9 mouse cellular contexts compared by ENCODE assay signal in genomic region chr1:63403601-63404000, GRCm38 (mm10). TPM values are rescaled to one million over a fixed set of nuclear protein-coding genes. Genes with fewer than 3 reads are reported as not detected.
A peak's percentile ranks its signal among the peaks of the same experiment; 100 is the strongest.
DNase-seq lines count a peak whose midpoint lies in the region; ATAC-seq and TF ChIP-seq lines count a peak whose summit lies in the region.
"Had no signal": no experiment of that assay in that cellular context is flagged by ENCODE, and none has a peak within 500 bp of the region (broad histone marks: within the 10 kb centered on the region; RNA-seq: fewer than 3 reads in every experiment).

No protein-coding gene starts in this region.

- no peak for ATAC-seq in heart, postnatal 0 days (ENCODE audit: insufficient read depth, low read depth)
- ATAC-seq in midbrain, embryonic 11.5 days (ENCODE audit: low FRiP score), result no peak
- no peak for ATAC-seq in intestine, embryonic 15.5 days

- H3K27me3 ChIP-seq in heart, postnatal 0 days (ENCODE audit: control insufficient read depth, insufficient read depth, low read length), result no peaks in the 10 kb centered on the region
- no peaks in the 10 kb centered on the region for H3K27me3 ChIP-seq in midbrain, embryonic 11.5 days (ENCODE audit: control insufficient read depth, insufficient read depth, low read length)
- H3K27me3 ChIP-seq in intestine, embryonic 15.5 days (replicated peaks), result no peaks in the 10 kb centered on the region
- H3K27me3 ChIP-seq: neural tube, embryonic 12.5 days had no signal

- WGBS in heart, postnatal 0 days, result 51% methylated on average over 4 of the region's 4 CpGs
- 41% methylated on average over 4 of the region's 4 CpGs for WGBS in midbrain, embryonic 11.5 days
- WGBS in intestine, embryonic 15.5 days, result 47% methylated on average over 4 of the region's 4 CpGs

- H3K27ac ChIP-seq in heart, postnatal 0 days (ENCODE audit: low read depth), result no peak overlapping the region
- H3K27ac ChIP-seq in midbrain, embryonic 11.5 days (ENCODE audit: low read depth, low read length), result no peak overlapping the region
- H3K27ac ChIP-seq in intestine, embryonic 15.5 days, result no peak overlapping the region
- H3K27ac ChIP-seq: neural tube, embryonic 12.5 days had no signal

- TF ChIP-seq EP300 in heart, postnatal 0 days (IDR thresholded peaks at IDR 0.05; ENCODE audit: low read depth), result no peak

- peak; percentile 24; the same call in 1 of the 2 replicates for TF ChIP-seq CTCF in heart, postnatal 0 days (IDR thresholded peaks at IDR 0.05; ENCODE audit: low read depth)

- H3K4me2 ChIP-seq in heart, postnatal 0 days (ENCODE audit: low read depth, low read length), result no peak overlapping the region
- H3K4me2 ChIP-seq in midbrain, embryonic 11.5 days, result no peak overlapping the region
- no peak overlapping the region for H3K4me2 ChIP-seq in intestine, embryonic 15.5 days (replicated peaks)
- H3K4me2 ChIP-seq: neural tube, embryonic 12.5 days had no signal

- no peaks in the 10 kb centered on the region for H3K36me3 ChIP-seq in heart, postnatal 0 days (replicated peaks; ENCODE audit: control insufficient read depth, insufficient read depth, low read length)
- no peaks in the 10 kb centered on the region for H3K36me3 ChIP-seq in midbrain, embryonic 11.5 days (ENCODE audit: control insufficient read depth, insufficient read depth, low read length)
- H3K36me3 ChIP-seq in intestine, embryonic 15.5 days, result no peaks in the 10 kb centered on the region
- H3K36me3 ChIP-seq: neural tube, embryonic 12.5 days had no signal

- no peak for DNase-seq in heart, postnatal 0 days (ENCODE audit: low spot score)
- DNase-seq in heart, adult 8-10 months (ENCODE audit: low spot score), result no peak
- peak; percentile 19 to 20 for DNase-seq in right cerebral cortex, adult 2 months (ENCODE audit: low spot score in 2 of 2)
- DNase-seq in right cerebral cortex, postnatal 25 days, result no peak
- DNase-seq in adrenal gland, postnatal 25 days, result peak; percentile 72
- peak; percentile 22 for DNase-seq in gastrocnemius, postnatal 14 days
- no peak for DNase-seq in midbrain, embryonic 11.5 days (ENCODE audit: low spot score, missing footprints)

- intact Hi-C loops in gastrocnemius, postnatal 14 days (cut with DNase I; ENCODE audit: low total_unique reads), result no loop called here

- H3K9ac ChIP-seq in heart, postnatal 0 days (replicated peaks; ENCODE audit: low read depth, low read length), result no peak overlapping the region
- no peak overlapping the region for H3K9ac ChIP-seq in midbrain, embryonic 11.5 days (ENCODE audit: low read length)
- H3K9ac ChIP-seq in intestine, embryonic 15.5 days, result no peak overlapping the region
- H3K9ac ChIP-seq: neural tube, embryonic 12.5 days had no signal

- no peak overlapping the region for H3K4me3 ChIP-seq in heart, postnatal 0 days (ENCODE audit: low read depth, low read length)
- H3K4me3 ChIP-seq in midbrain, embryonic 11.5 days (ENCODE audit: low read depth, low read length), result no peak overlapping the region
- H3K4me3 ChIP-seq in intestine, embryonic 15.5 days (replicated peaks), result no peak overlapping the region
- H3K4me3 ChIP-seq: neural tube, embryonic 12.5 days had no signal

- no peaks in the 10 kb centered on the region for H3K4me1 ChIP-seq in heart, postnatal 0 days (ENCODE audit: control insufficient read depth, insufficient read depth)
- H3K4me1 ChIP-seq in midbrain, embryonic 11.5 days (ENCODE audit: control insufficient read depth, insufficient read depth, low read length), result no peaks in the 10 kb centered on the region
- no peaks in the 10 kb centered on the region for H3K4me1 ChIP-seq in intestine, embryonic 15.5 days (replicated peaks)
- H3K4me1 ChIP-seq: neural tube, embryonic 12.5 days had no signal

- no peaks in the 10 kb centered on the region for H3K9me3 ChIP-seq in heart, postnatal 0 days (replicated peaks; ENCODE audit: control insufficient read depth, low read length)
- H3K9me3 ChIP-seq in midbrain, embryonic 11.5 days (ENCODE audit: control insufficient read depth, low read length), result no peaks in the 10 kb centered on the region
- H3K9me3 ChIP-seq in intestine, embryonic 15.5 days, result no peaks in the 10 kb centered on the region
- H3K9me3 ChIP-seq: neural tube, embryonic 12.5 days had no signal

RNA-seq across cellular contexts. Expression of gene Adam23, which starts 42.1 kb away (rescaled TPM):
- total RNA-seq in heart, postnatal 0 days (2014; rRNA removed; ENCODE audit: low replicate concordance), result 3.7 and 8.9 TPM in 2 replicates
- 0.72 and 0.74 TPM in 2 replicates for polyA plus RNA-seq in heart, postnatal 0 days (2015; fragmentation: Nextera tagmentation; extraction: Ambion mirVana)
- 1 to 10 TPM; 1.9 to 2.8 (median 2.0) TPM for total RNA-seq in heart, adult 8-10 months (2022)
- total RNA-seq in adrenal gland, postnatal 25 days (2021), result 13.3 and 14.0 TPM in 2 replicates
- 1 to 10 TPM; 3.7 to 5.5 TPM for total RNA-seq in gastrocnemius, postnatal 14 days (2021)
- 8.0 and 9.1 TPM in 2 replicates for polyA plus RNA-seq in midbrain, embryonic 11.5 days (2014; fragmentation: Nextera tagmentation; extraction: Ambion mirVana)
- polyA plus RNA-seq in intestine, embryonic 15.5 days (2015; fragmentation: Nextera tagmentation; extraction: Ambion mirVana), result 1.5 and 2.1 TPM in 2 replicates

Comparison
In these comparisons a context has a peak if more than half of its experiments do, and no peak if none do; other contexts are left out.
1. DNase-seq: peak in right cerebral cortex, adult 2 months (2 of 2), adrenal gland, postnatal 25 days (single experiment) and gastrocnemius, postnatal 14 days (single experiment); none in heart, postnatal 0 days (single experiment), heart, adult 8-10 months (single experiment), right cerebral cortex, postnatal 25 days (single experiment) and midbrain, embryonic 11.5 days (single experiment).